Mouse (Mus musculus) hindbrain, embryonic 11.5 days (tissue): ENCODE measurements at regions not wholly inside any gene's neighbourhood (a gene's known extent, or its start where the extent isn't known, plus 50 kb on each side); places are given as distances from the start of the nearest gene placed in this dataset.

Experiments used
- ATAC-seq: fragments of 200-750 bp; cut with Nextera tagmentation; 2 replicates; pipeline ENCODE4 v1.8.0; 2017; ENCODE audit warnings: mild to moderate bottlenecking, moderate TSS enrichment, moderate library complexity; ENCODE audit not compliant: low FRiP score
- DNase-seq: peaks from one replicate; pipeline ENCODE4 v3.0.0-alpha.2; 2015; ENCODE audit warnings: low spot score
- H3K27ac ChIP-seq: fragments of 300-500 bp; sonication (generic); 2 replicates; pipeline ENCODE4 v1.5.1; 2014; ENCODE audit warnings: mild to moderate bottlenecking, low read depth, low read length
- H3K27me3 ChIP-seq: fragments of 300-500 bp; sonication (generic); 2 replicates; pipeline ENCODE4 v1.6.1; 2014; ENCODE audit warnings: mild to moderate bottlenecking, low read length, moderate library complexity, mixed read lengths; ENCODE audit not compliant: control insufficient read depth, insufficient read depth
- H3K36me3 ChIP-seq: fragments of 300-500 bp; sonication (generic); 2 replicates; pipeline ENCODE4 v1.6.1; 2014; ENCODE audit warnings: mild to moderate bottlenecking, low read length, moderate library complexity, mixed read lengths; ENCODE audit not compliant: control insufficient read depth, insufficient read depth
- H3K4me1 ChIP-seq: fragments of 300-500 bp; sonication (generic); replicated peaks from 2 replicates; pipeline ENCODE4 v1.6.1; 2014; ENCODE audit warnings: low read length, mixed read lengths; ENCODE audit not compliant: control insufficient read depth, insufficient read depth
- H3K4me2 ChIP-seq: fragments of 300-500 bp; sonication (generic); replicated peaks from 2 replicates; pipeline ENCODE4 v1.6.1; 2014; ENCODE audit warnings: mild to moderate bottlenecking, low read depth, low read length
- H3K4me3 ChIP-seq: fragments of 300-500 bp; sonication (generic); 2 replicates; pipeline ENCODE4 v1.5.1; 2014; ENCODE audit warnings: low read depth, low read length
- H3K9ac ChIP-seq: fragments of 300-500 bp; sonication (generic); 2 replicates; pipeline ENCODE4 v1.6.1; 2014; ENCODE audit warnings: low read depth, low read length
- H3K9me3 ChIP-seq: fragments of 300-500 bp; sonication (generic); 2 replicates; pipeline ENCODE4 v1.6.1; 2016; ENCODE audit warnings: low read length; ENCODE audit not compliant: control insufficient read depth
- WGBS: fragments of 180-500 bp; shearing (Covaris S2); extraction: QIAGEN DNeasy Blood & Tissue Kit; methylation state at CpG from one replicate; pipeline ENCODE4 v1.1.7; 2014; 5-methylcytosine and 5-hydroxymethylcytosine counted together

DNA sequence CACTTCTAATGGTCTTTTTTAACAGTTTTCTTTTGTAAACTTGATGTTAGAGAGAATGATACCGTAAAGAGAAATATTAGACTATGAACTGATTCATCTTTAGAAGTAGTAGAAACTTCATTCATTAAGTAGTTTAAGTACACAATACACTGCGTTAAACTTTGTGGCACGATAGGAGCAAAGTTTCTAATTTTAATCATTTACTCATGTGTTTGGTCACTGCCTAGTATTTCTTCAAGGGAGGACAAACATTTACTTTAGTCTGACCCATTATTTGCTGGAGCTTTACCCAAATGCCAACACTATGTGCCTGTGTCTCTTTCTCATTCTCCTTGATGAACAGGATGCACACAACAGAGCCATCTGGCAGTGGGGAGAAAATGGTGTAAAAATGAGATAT lies 200.6 kb downstream of the Chm start:
- Histone ChIP-seq H3K4me1 (no peaks in the 10 kb centered on the region), H3K9ac (no peak overlapping the region), H3K4me2 (no peak overlapping the region), H3K9me3 (no peaks in the 10 kb centered on the region), H3K36me3 (no peaks in the 10 kb centered on the region), H3K27ac (no peak overlapping the region), H3K27me3 (no peaks in the 10 kb centered on the region), H3K4me3 (no peak overlapping the region)
- no peak for ATAC-seq
- WGBS = 82% methylated on average over 3 of the region's 3 CpGs
- no peak for DNase-seq

DNA sequence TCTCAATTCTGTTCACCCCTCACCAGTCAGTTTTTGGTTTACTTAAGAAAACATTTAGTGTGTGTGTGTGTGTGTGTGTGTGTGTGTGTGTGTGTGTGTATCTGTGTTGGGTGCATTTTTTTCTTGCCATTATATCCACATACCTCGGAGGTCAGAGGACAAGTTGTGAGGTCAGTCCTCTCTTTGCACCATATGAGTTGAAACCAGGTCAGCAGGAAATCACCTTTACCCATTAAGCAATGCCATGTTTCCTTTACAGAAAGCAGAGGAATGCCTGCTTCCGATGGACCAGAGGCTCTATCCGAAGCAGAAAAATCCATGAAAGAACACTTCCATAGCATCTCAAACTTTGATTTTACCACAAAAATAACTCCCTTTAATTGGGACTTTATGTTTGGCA lies 201.2 kb downstream of the Chm start:
- Histone ChIP-seq H3K4me2 (no peak overlapping the region), H3K36me3 (no peaks in the 10 kb centered on the region), H3K9ac (no peak overlapping the region), H3K27ac (no peak overlapping the region), H3K4me1 (no peaks in the 10 kb centered on the region), H3K27me3 (no peaks in the 10 kb centered on the region), H3K9me3 (no peaks in the 10 kb centered on the region), H3K4me3 (no peak overlapping the region)
- WGBS = 67% methylated on average over 3 of the region's 3 CpGs
- DNase-seq (no peak), ATAC-seq (no peak)

DNA sequence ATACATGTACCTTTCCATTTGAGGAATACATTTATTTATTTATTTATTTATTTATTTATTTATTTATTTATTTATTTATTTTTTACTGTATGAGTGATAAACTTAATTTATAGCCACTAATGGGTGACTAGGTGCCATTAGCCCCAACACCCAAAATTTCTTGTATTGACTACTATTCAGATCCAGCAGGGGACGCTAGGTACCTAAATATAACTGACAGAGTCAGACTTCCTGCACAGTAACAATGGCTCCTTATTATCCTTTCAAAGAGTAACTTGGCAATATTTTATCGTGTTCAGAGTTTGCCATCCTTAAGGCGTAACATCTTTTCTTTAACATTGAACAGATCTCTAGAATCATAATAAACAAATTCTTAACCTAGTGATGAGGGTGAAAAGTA lies 206.7 kb downstream of the Chm start:
- Histone ChIP-seq H3K4me3 (no peak overlapping the region), H3K36me3 (no peaks in the 10 kb centered on the region), H3K27ac (no peak overlapping the region), H3K27me3 (no peaks in the 10 kb centered on the region), H3K9me3 (no peaks in the 10 kb centered on the region), H3K4me2 (no peak overlapping the region), H3K4me1 (no peaks in the 10 kb centered on the region), H3K9ac (no peak overlapping the region)
- peak; percentile 33 for DNase-seq
- WGBS = 55% methylated on average over 3 of the region's 3 CpGs
- ATAC-seq = no peak

DNA sequence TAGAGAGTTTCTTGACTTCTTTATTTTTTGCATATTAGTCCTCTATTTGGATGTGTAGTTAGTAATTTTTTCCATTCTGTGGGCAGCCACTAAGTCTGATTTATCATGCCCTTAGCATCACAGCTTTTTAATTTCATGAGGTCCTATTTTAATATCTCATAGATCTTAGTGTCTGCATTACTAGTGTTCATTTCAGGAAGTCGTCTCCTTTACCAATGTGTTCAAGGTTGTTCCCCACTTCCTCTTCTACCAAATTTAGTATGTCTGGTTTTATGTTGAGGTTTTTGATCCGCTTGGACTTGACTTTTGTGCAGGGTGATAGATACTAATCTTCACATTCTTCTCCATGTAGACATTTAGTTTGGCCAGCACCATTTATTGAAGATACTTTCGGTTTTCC lies 221.2 kb downstream of the Chm start:
- ATAC-seq = no peak
- Histone ChIP-seq H3K27me3 (no peaks in the 10 kb centered on the region), H3K9me3 (no peaks in the 10 kb centered on the region), H3K4me3 (no peak overlapping the region), H3K4me1 (no peaks in the 10 kb centered on the region), H3K9ac (no peak overlapping the region), H3K36me3 (no peaks in the 10 kb centered on the region), H3K27ac (no peak overlapping the region), H3K4me2 (no peak overlapping the region)
- no peak for DNase-seq
- 79% methylated on average over 3 of the region's 3 CpGs for WGBS

DNA sequence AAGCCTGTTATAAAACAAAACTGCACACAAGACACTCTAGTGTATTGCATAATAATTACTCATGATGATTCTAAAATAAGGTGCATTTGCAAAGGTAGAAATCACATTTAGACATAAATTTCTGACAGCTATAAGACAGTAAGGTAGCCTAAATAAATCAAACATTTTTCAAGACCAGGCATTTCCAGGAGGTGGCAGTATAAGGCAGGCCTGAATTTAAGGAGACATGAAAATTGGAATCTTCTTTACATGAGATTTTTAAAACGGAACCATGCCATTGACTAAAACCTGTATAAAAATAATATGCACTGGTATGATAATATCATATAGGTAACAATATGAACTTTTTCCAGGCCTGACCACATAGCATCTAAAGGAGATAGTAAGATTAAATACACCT lies 235.5 kb downstream of the Chm start:
- no peak for ATAC-seq
- peak; percentile 29 for DNase-seq

DNA sequence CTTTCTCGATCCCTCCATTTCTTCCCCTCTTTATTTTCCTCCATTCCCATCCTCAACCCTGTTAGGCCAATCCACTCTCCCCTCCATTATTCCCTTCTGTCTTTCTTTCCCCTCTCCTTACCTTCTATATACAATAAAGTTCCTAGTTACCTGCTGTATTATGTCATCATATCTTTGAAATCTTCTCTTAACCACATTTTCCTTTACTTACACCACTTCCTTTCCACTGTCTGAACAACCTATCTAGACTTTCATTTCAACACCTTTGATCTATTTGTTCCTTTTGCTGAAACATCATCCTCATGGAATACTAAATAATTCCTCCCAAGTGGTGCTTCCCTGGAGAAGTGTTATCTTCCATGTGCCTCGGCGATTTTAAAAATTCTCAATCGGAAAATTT lies 237.8 kb downstream of the Chm start:
- WGBS = 86% methylated on average over 4 of the region's 4 CpGs
- Histone ChIP-seq H3K36me3 (no peaks in the 10 kb centered on the region), H3K27me3 (no peaks in the 10 kb centered on the region), H3K4me1 (no peaks in the 10 kb centered on the region), H3K4me2 (no peak overlapping the region), H3K4me3 (no peak overlapping the region), H3K27ac (no peak overlapping the region), H3K9me3 (no peaks in the 10 kb centered on the region), H3K9ac (no peak overlapping the region)
- no peak for ATAC-seq
- DNase-seq = no peak

More for the DNA sequence above, 235.5 kb downstream of the Chm start:
- H3K27me3 ChIP-seq = no peaks in the 10 kb centered on the region
- H3K36me3 ChIP-seq = no peaks in the 10 kb centered on the region
- no peaks in the 10 kb centered on the region for H3K9me3 ChIP-seq
- H3K4me3 ChIP-seq = no peak overlapping the region
- WGBS = 48% methylated on average over 1 of the region's 1 CpGs
- H3K9ac ChIP-seq = no peak overlapping the region
- no peaks in the 10 kb centered on the region for H3K4me1 ChIP-seq
- H3K27ac ChIP-seq = no peak overlapping the region
- H3K4me2 ChIP-seq = no peak overlapping the region

DNA sequence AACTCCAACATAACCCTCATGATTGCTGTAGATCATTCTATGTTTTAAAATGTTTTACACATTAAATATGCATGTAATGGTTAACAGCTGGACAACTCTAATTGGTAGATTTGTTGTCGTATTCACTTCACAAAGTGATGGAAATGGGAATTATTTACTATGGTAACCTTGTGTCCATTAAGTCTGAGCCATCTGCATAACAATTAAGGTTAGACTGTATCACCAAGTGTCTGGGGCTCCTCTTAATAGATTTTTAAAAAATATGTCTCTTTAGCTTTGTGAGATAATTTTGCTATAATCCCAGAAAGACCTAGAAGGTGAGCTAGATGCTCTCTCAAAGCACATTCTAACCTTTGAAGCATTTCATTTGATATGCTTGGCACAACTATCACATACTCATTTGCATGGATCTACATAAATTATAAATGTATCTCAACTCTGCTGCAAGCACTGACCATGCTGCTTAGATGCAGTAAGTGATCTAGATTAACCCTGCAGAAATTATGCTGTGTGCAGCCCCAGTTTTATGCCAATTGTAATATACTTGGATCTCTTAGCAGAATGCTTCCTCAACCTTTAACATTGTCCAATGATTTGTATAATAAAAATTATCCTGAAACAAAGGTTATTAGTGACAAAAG lies 227.2 kb upstream of the Pof1b start:
- no peak overlapping the region for H3K4me2 ChIP-seq
- H3K4me1 ChIP-seq = no peaks in the 10 kb centered on the region
- H3K27me3 ChIP-seq = no peaks in the 10 kb centered on the region
- H3K9me3 ChIP-seq = no peaks in the 10 kb centered on the region
- H3K9ac ChIP-seq = no peak overlapping the region
- H3K27ac ChIP-seq = no peak overlapping the region
- 64% methylated on average over 1 of the region's 1 CpGs for WGBS
- no peaks in the 10 kb centered on the region for H3K36me3 ChIP-seq
- no peak overlapping the region for H3K4me3 ChIP-seq
- no peak for DNase-seq
- no peak for ATAC-seq

DNA sequence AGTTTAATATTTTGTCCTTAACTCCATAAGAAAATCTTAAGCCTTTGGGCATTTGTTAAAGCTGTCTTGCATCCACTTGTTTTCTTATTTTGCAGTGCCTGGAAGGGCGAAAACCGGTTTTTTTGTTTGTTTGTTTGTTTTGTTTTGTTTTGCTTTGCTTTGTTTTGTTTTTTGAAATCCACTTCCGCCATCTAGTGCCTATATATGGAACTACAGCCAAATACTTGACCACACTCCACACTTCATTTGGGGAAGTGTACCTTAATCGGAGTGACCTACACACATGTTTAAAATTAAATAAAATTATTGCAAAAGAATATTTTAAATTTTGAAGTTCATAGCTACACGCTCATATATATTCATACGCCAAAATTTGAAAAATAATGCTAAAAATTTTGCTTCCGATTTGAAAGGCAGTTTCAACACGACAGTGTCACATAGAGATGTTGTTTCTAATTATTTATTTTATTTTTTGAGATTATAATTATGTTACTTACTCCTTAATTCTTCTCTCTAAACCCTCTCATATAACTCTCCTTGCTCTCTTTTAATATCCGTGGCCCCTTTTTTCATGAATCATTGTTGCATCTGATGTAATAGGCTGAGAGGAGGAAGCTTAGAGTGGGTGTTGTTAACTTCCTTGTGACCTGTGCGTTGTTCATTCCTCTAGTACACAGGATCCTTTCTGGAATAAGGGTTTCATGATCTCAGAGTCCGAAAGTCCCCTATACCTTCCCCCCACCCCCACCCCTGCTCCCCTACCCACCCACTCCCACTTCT lies 205.4 kb upstream of the Pof1b start:
- Histone ChIP-seq H3K4me2 (no peak overlapping the region), H3K27me3 (no peaks in the 10 kb centered on the region), H3K4me3 (no peak overlapping the region), H3K9ac (no peak overlapping the region), H3K4me1 (no peaks in the 10 kb centered on the region), H3K27ac (no peak overlapping the region), H3K9me3 (no peaks in the 10 kb centered on the region), H3K36me3 (no peaks in the 10 kb centered on the region)
- ATAC-seq (no peak; the same call in 1 of the 2 replicates), DNase-seq (peak; percentile 30)
- WGBS = 48% methylated on average over 11 of the region's 11 CpGs

DNA sequence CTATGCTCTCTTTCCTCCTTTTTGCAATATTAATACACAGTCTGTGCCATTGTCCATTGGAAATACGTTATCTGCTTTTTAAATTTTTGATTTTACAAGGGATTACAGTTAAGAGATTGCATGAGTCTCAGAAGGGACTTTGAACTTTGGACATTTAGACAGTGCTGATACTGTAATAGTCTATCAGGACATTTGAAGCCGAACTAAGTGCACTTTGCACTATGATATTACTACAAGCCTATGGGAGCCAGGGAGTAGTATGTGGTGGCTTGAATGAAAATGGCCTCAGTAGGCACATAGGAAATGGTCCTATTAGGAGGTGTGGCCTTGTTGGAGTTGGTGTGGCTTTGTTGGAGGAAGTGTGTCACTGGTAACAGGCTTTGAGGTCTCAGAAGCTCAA lies 188.1 kb upstream of the Pof1b start:
- Histone ChIP-seq H3K4me1 (no peaks in the 10 kb centered on the region), H3K9ac (no peak overlapping the region), H3K27me3 (no peaks in the 10 kb centered on the region), H3K27ac (no peak overlapping the region), H3K4me2 (no peak overlapping the region), H3K9me3 (no peaks in the 10 kb centered on the region), H3K36me3 (no peaks in the 10 kb centered on the region), H3K4me3 (no peak overlapping the region)
- 90% methylated on average over 2 of the region's 2 CpGs for WGBS
- no peak for ATAC-seq
- no peak for DNase-seq
